Mouse (Mus musculus) A20 (cell line): ENCODE measurements at regions not wholly inside any gene's neighbourhood (a gene's known extent, or its start where the extent isn't known, plus 50 kb on each side); places are given as distances from the start of the nearest gene placed in this dataset.

Source experiments
- DNase-seq: peaks from one replicate; pipeline ENCODE4 v3.0.0-alpha.2; 2011; ENCODE audit warnings: low read depth, low spot score

- DNase-seq, result no peak
Measured at GRCm38 (mm10) chr14:114398861-114399557, 693.0 kb upstream of the Gpc5 start.

- no peak for DNase-seq
Measured at GRCm38 (mm10) chr14:114418851-114419250, 673.2 kb upstream of the Gpc5 start.

DNA sequence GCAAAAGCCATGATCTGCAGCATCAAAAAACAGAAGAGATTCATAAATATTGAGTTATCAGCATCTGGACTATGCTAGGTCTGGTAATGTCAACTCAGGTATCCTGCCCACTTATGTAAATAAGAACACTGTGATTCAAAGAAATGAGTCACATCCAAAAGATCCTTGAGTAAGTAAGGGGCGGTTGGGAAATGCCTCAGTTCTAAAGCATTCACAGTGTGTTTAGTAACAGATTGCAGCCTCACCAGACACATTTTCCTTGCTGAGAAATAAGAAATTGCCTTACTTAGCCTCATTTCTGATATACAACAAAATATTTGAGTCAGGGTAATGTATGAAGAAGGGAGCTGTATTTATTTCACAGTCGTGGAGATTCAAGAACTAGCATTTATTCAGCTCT lies 666.5 kb upstream of the Gpc5 start:
- no peak for DNase-seq
